Mouse (Mus musculus) thymus, adult 2 months (tissue): ENCODE data around the gene Rinl. TPM values are rescaled to one million over a fixed set of nuclear protein-coding genes. Genes with fewer than 3 reads are reported as not detected.

ENCODE experiments used
- DNase-seq: peaks from one replicate; pipeline ENCODE4 v3.0.0; 2021
- H3K27ac ChIP-seq: fragments of 200-500 bp; 2 replicates; pipeline ENCODE4 v1.5.1; 2012; ENCODE audit warnings: low read length, control low read depth; ENCODE audit not compliant: control insufficient read depth, insufficient read depth
- H3K27me3 ChIP-seq: fragments of 200-500 bp; 2 replicates; pipeline ENCODE4 v1.6.1; 2012; ENCODE audit warnings: mild to moderate bottlenecking, low read length, moderate library complexity, mixed read lengths; ENCODE audit not compliant: control insufficient read depth, insufficient read depth
- H3K36me3 ChIP-seq: fragments of 200-500 bp; 2 replicates; pipeline ENCODE4 v1.6.1; 2012; ENCODE audit warnings: mild to moderate bottlenecking, low read length, moderate library complexity; ENCODE audit not compliant: control insufficient read depth, insufficient read depth
- H3K4me1 ChIP-seq: fragments of 200-500 bp; replicated peaks from 2 replicates; pipeline ENCODE4 v1.6.1; 2012; ENCODE audit warnings: low read length; ENCODE audit not compliant: control insufficient read depth, insufficient read depth
- H3K4me3 ChIP-seq: fragments of 200-500 bp; 2 replicates; pipeline ENCODE4 v1.5.1; 2012; ENCODE audit warnings: mild to moderate bottlenecking, low read length, control low read depth, moderate library complexity; ENCODE audit not compliant: control insufficient read depth, insufficient read depth
- CTCF ChIP-seq: fragments of 200-500 bp; IDR thresholded peaks from 2 replicates; pipeline ENCODE4 v1.5.1; 2012; ENCODE audit warnings: mild to moderate bottlenecking, control low read depth, low read length, moderate library complexity, borderline replicate concordance; ENCODE audit not compliant: control insufficient read depth, poor library complexity, insufficient read depth; ENCODE audit errors: extremely low read depth
- POLR2A ChIP-seq: fragments of 200-500 bp; IDR thresholded peaks from 2 replicates; pipeline ENCODE4 v1.6.1; 2012; ENCODE audit warnings: mild to moderate bottlenecking, low read length, control low read depth, moderate library complexity; ENCODE audit not compliant: control insufficient read depth, poor library complexity, insufficient read depth; ENCODE audit errors: extremely low read depth
- WGBS: fragments of 180-500 bp; shearing (Covaris S2); methylation state at CpG from one replicate; pipeline ENCODE4 v1.1.7; 2018; 5-methylcytosine and 5-hydroxymethylcytosine counted together
- polyA plus RNA-seq: library from polyadenylated mRNA; depleted of rRNA; stranded (reverse); fragments of >200 nt; gene quantifications from 2 replicates; pipeline ENCODE4 v1.2.3, GENCODE M21; 2012

Rinl gene
- polyA plus RNA-seq, 1 experiment: 93.7 TPM

DNA sequence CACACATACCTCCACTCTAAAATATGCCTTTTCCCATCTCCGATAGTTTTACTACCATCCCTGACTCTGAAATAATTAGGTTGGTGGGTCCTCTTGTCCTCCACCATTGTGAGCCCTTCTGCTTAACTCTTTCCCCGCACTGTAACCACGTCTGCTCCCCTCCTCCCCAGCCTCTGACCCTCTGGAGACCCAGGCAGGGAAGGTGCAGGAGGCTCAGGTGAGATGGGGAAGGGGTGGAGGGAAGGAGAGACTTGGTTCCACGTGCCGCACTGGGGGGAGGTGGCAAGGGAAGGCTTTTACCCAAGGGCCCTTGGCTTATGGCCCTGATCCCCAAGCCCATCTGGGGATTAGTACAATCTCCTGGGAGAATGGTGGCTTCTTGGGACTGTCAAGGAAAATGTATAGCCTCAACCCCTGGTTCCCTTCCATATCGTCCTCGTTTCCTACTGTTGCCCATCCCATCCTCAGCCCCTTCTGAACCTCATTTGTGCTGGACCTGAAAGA lies 21.3 kb upstream of the Rinl start, which contains the start of gene Nfkbib:
Nfkbib (minus strand) TSS at position 51 of the 504 bp plus-strand sequence.
- WGBS: 79% methylated on average over 7 of the region's 7 CpGs
- H3K36me3 ChIP-seq: no peaks in the 10 kb centered on the region
- H3K4me1 ChIP-seq: peaks cover 16% of the 10 kb centered on the region
- peak within 1 kb of the TSS; percentile 74 for H3K4me3 ChIP-seq
- H3K27me3 ChIP-seq: no peaks in the 10 kb centered on the region
- no peak within 1 kb of the TSS for H3K27ac ChIP-seq
- TF ChIP-seq CTCF: no peak
- TF ChIP-seq POLR2A: no peak
- no peak for DNase-seq

DNA sequence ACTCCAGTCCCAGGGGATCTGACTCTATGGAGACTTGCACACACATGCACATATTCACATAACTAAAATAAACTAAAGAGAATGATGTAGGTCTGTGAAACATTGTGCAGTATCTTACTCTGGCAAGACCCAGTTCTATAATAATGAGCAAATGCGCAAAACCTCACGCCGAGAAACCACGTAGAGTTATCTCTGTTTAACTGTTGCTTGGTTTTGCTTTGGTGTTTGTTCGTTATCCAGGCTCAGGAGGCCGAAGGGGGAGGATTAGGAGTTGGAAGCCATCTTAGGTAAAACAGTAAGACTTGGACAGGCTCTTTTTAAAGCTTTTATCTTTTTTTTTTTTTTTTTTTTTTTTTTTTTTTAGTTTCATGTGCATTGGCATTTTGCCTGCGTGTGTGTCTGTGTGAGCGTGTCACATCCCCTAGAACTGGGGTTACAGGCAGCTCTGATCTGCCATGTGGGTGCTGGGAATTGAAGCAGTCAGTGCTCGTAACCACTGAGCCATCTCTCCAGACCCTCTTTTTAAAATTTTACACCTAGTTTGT lies 19.3 kb upstream of the Rinl start:
- H3K4me3 ChIP-seq: no peak overlapping the region
- WGBS: 84% methylated on average over 9 of the region's 9 CpGs
- H3K27ac ChIP-seq: no peak overlapping the region
- no peaks in the 10 kb centered on the region for H3K36me3 ChIP-seq
- DNase-seq: no peak
- no peaks in the 10 kb centered on the region for H3K27me3 ChIP-seq
- H3K4me1 ChIP-seq: peaks cover 16% of the 10 kb centered on the region
- TF ChIP-seq CTCF (no peak), POLR2A (no peak)

DNA sequence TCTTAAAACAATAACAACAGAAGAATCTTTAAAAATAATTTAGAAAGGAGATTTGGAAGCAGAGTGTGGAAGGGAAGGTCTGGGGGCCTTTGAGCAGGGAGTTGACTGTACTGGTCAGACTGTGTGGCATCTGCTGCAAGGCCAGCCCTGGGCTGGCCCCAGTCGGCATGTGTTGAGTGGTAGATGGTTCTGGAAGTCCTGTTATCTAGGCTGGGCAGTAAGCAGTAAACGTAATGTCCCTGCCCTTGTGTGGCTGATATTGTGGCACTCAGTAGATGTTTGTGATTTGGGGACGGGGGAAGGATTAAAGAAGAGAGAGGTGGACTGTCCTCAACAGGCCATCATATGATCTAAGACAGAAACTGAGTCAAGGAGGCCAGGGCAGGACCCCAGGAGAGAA lies 18.5 kb upstream of the Rinl start:
- Histone ChIP-seq H3K4me1 (peaks cover 14% of the 10 kb centered on the region), H3K36me3 (no peaks in the 10 kb centered on the region), H3K27ac (no peak overlapping the region), H3K27me3 (no peaks in the 10 kb centered on the region), H3K4me3 (no peak overlapping the region)
- no peak for TF ChIP-seq POLR2A
- TF ChIP-seq CTCF: no peak
- no peak for DNase-seq
- WGBS: 96% methylated on average over 3 of the region's 3 CpGs

DNA sequence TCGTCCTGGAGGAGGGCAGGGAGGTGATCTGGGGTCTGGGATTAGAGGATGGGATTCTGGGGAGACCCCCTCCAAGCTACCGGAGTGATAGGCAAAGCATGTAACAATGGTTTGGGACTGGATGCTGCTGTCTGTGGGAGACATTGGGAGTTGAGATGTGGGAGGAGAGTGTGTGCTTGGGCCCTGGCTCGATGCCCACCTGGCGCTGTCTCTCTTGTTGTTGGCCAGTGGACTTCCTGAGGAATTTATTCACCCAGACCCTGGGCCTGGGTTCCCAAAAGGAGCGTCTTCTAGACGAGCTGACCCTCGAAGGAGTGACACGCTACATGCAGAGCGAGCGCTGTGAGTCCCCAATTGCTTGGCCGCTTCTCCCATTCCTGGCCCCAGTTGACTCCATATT lies 16.9 kb upstream of the Rinl start:
- WGBS: 95% methylated on average over 11 of the region's 11 CpGs

DNA sequence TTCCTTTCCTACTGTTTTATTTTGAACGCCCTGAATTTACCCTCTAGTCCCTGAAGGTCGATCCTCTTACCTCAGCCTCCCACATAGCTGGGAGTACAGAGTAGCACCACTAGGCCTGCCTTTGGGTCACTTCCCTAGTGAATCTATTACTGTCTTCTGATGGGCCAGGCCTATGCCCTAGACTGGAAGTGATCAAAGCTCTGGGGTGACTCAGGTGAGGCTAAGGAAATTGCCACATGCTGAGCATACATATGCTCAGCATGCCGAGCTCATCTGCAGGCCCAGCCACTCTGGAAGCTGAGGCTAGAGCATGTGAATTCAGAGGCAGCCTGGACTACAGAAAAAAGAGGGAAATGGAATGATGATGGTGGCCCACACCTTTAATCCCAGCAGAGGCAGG lies 15.6 kb upstream of the Rinl start:
- no peak overlapping the region for H3K4me3 ChIP-seq
- no peak for DNase-seq
- no peaks in the 10 kb centered on the region for H3K4me1 ChIP-seq
- WGBS: 95% methylated on average over 3 of the region's 3 CpGs
- no peak overlapping the region for H3K27ac ChIP-seq
- TF ChIP-seq POLR2A (no peak), CTCF (no peak)
- H3K27me3 ChIP-seq: no peaks in the 10 kb centered on the region
- no peaks in the 10 kb centered on the region for H3K36me3 ChIP-seq

More for the DNA sequence above, 16.9 kb upstream of the Rinl start:
- no peak overlapping the region for H3K27ac ChIP-seq
- no peak for DNase-seq
- H3K27me3 ChIP-seq: no peaks in the 10 kb centered on the region
- H3K4me3 ChIP-seq: no peak overlapping the region
- no peaks in the 10 kb centered on the region for H3K36me3 ChIP-seq
- H3K4me1 ChIP-seq: peaks cover 10% of the 10 kb centered on the region
- no peak for TF ChIP-seq CTCF
- TF ChIP-seq POLR2A: no peak

DNA sequence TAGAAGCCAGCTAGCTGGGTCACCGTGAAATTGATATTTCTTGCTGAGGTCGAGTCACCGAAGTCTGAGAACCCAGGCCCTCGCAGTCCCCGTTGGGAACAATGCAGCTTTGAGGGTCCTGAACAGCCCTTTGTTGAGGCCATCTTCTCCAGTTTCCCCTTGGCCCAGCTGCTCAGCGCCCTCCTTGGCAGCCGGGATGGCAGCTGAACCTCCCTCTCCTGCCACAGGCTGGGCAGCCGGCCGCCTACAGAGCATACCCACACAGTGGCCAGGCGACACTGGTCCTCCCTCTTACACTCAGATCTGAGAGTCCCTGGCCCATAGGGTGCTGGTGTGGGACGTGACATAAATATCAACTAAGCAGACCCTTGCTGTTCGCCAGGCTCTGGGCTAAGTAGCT lies 14.6 kb upstream of the Rinl start:
- no peaks in the 10 kb centered on the region for H3K27me3 ChIP-seq
- no peaks in the 10 kb centered on the region for H3K4me1 ChIP-seq
- WGBS: 96% methylated on average over 12 of the region's 12 CpGs
- TF ChIP-seq POLR2A: no peak
- TF ChIP-seq CTCF: no peak
- no peak overlapping the region for H3K4me3 ChIP-seq
- DNase-seq: no peak
- no peak overlapping the region for H3K27ac ChIP-seq
- no peaks in the 10 kb centered on the region for H3K36me3 ChIP-seq

DNA sequence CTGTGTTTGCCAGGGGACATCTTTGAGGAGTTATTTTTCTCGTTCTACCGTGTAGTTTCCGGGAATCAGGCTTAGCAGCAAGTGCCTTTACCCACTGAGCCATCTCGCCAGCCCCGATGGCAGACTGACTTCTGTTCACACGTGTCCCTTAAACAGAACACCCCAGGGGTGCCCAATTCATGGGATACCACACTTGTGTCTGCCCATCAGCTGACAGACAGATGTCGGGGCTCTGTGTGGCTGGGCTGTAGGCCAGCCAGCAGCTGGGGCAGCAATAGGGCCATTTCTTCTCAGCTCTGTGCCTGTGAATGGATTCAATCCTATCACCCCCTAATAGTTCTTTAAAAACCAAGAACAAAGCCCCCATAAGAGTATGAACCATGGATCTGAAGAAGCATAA lies 13.6 kb upstream of the Rinl start:
- Histone ChIP-seq H3K27ac (no peak overlapping the region), H3K36me3 (no peaks in the 10 kb centered on the region), H3K4me1 (peaks cover under 1% of the 10 kb centered on the region), H3K4me3 (no peak overlapping the region), H3K27me3 (no peaks in the 10 kb centered on the region)
- TF ChIP-seq POLR2A (no peak), CTCF (no peak)
- no peak for DNase-seq
- 97% methylated on average over 7 of the region's 7 CpGs for WGBS
